Mouse (Mus musculus): Measurements from ENCODE around the gene Rhoc. TPM values are rescaled to one million over a fixed set of nuclear protein-coding genes. Genes with fewer than 3 reads are reported as not detected.
A peak's percentile ranks its signal among the peaks of the same experiment; 100 is the strongest.

Gene Rhoc
- polyA plus RNA-seq, 1 experiment from 2014 or later = 316 TPM

GRCm38 (mm10) chr3:104817481-104817990 is 29.4 kb downstream of the Rhoc start:
- ATAC-seq = peak; percentile 36
- H3K36me3 ChIP-seq (ENCODE audit: control insufficient read depth, insufficient read depth) = 0 out of 2 replicates have a peak, but pooled peaks cover 10% of the 10 kb centered on the region
- peak; percentile 35; the same call in 1 of the 2 replicates for TF ChIP-seq CTCF (IDR thresholded peaks at IDR 0.05; ENCODE audit: low read depth)
- H3K4me3 ChIP-seq (ENCODE audit: low read depth, low read length) = peak overlapping the region; percentile 80
- 0 out of 2 replicates have a peak, but pooled peaks cover 13% of the 10 kb centered on the region for H3K4me1 ChIP-seq (replicated peaks; ENCODE audit: control insufficient read depth, insufficient read depth, low read length)
- no peaks in the 10 kb centered on the region for H3K9me3 ChIP-seq (ENCODE audit: control insufficient read depth)
- under 1% methylated on average over 46 of the region's 46 CpGs for WGBS
- peak overlapping the region; percentile 74 for H3K4me2 ChIP-seq (replicated peaks; ENCODE audit: low read depth)
- H3K9ac ChIP-seq (ENCODE audit: low read depth, low read length) = peak overlapping the region; percentile 91
- peak overlapping the region; percentile 96 for H3K27ac ChIP-seq (ENCODE audit: low read depth, low read length)
- no peaks in the 10 kb centered on the region for H3K27me3 ChIP-seq (replicated peaks; ENCODE audit: control insufficient read depth, insufficient read depth, low read length)

GRCm38 (mm10) chr3:104817991-104818748 is 30.0 kb downstream of the Rhoc start, which contains the start of gene Mov10:
Mov10 (minus strand) TSS chr3:104818563.
- H3K27me3 ChIP-seq (replicated peaks; ENCODE audit: control insufficient read depth, insufficient read depth, low read length) = no peaks in the 10 kb centered on the region
- H3K36me3 ChIP-seq (ENCODE audit: control insufficient read depth, insufficient read depth) = 0 out of 2 replicates have a peak, but pooled peaks cover 9% of the 10 kb centered on the region
- under 1% methylated on average over 39 of the region's 40 CpGs for WGBS
- H3K9me3 ChIP-seq (ENCODE audit: control insufficient read depth) = no peaks in the 10 kb centered on the region
- TF ChIP-seq CTCF (IDR thresholded peaks at IDR 0.05; ENCODE audit: low read depth) = no peak; the same call in 1 of the 2 replicates
- H3K9ac ChIP-seq (ENCODE audit: low read depth, low read length) = peak within 1 kb of the TSS; percentile 91
- H3K4me3 ChIP-seq (ENCODE audit: low read depth, low read length) = peak within 1 kb of the TSS; percentile 80
- 0 out of 2 replicates have a peak, but pooled peaks cover 13% of the 10 kb centered on the region for H3K4me1 ChIP-seq (replicated peaks; ENCODE audit: control insufficient read depth, insufficient read depth, low read length)
- ATAC-seq = peak; percentile 88
- H3K4me2 ChIP-seq (replicated peaks; ENCODE audit: low read depth) = peak within 1 kb of the TSS; percentile 74
- peak within 1 kb of the TSS; percentile 96 for H3K27ac ChIP-seq (ENCODE audit: low read depth, low read length)

- Histone ChIP-seq H3K4me1 (replicated peaks; ENCODE audit: control insufficient read depth, insufficient read depth, low read length) (0 out of 2 replicates have a peak, but pooled peaks cover 13% of the 10 kb centered on the region), H3K4me2 (replicated peaks; ENCODE audit: low read depth) (peak overlapping the region; percentile 74), H3K36me3 (ENCODE audit: control insufficient read depth, insufficient read depth) (0 out of 2 replicates have a peak, but pooled peaks cover 9% of the 10 kb centered on the region), H3K4me3 (ENCODE audit: low read depth, low read length) (peak overlapping the region; percentile 80), H3K27me3 (replicated peaks; ENCODE audit: control insufficient read depth, insufficient read depth, low read length) (no peaks in the 10 kb centered on the region), H3K27ac (ENCODE audit: low read depth, low read length) (peak overlapping the region; percentile 96), H3K9ac (ENCODE audit: low read depth, low read length) (peak overlapping the region; percentile 91), H3K9me3 (ENCODE audit: control insufficient read depth) (no peaks in the 10 kb centered on the region)
- peak; percentile 29 for ATAC-seq
- 2% methylated on average over 3 of the region's 3 CpGs for WGBS
- no peak for TF ChIP-seq CTCF (IDR thresholded peaks at IDR 0.05; ENCODE audit: low read depth)
Observed at GRCm38 (mm10) chr3:104818749-104819134, 30.6 kb downstream of the Rhoc start.

GRCm38 (mm10) chr3:104820426-104820825 is 32.3 kb downstream of the Rhoc start:
- no peak overlapping the region for H3K4me3 ChIP-seq (ENCODE audit: low read depth, low read length)
- 49% methylated on average over 1 of the region's 1 CpGs for WGBS
- H3K9ac ChIP-seq (ENCODE audit: low read depth, low read length) = no peak overlapping the region
- H3K36me3 ChIP-seq (ENCODE audit: control insufficient read depth, insufficient read depth) = 0 out of 2 replicates have a peak, but pooled peaks cover 11% of the 10 kb centered on the region
- no peaks in the 10 kb centered on the region for H3K9me3 ChIP-seq (ENCODE audit: control insufficient read depth)
- H3K27me3 ChIP-seq (replicated peaks; ENCODE audit: control insufficient read depth, insufficient read depth, low read length) = no peaks in the 10 kb centered on the region
- no peak overlapping the region for H3K4me2 ChIP-seq (replicated peaks; ENCODE audit: low read depth)
- TF ChIP-seq CTCF (IDR thresholded peaks at IDR 0.05; ENCODE audit: low read depth) = no peak
- H3K4me1 ChIP-seq (replicated peaks; ENCODE audit: control insufficient read depth, insufficient read depth, low read length) = 0 out of 2 replicates have a peak, but pooled peaks cover 13% of the 10 kb centered on the region
- no peak for ATAC-seq
- H3K27ac ChIP-seq (ENCODE audit: low read depth, low read length) = no peak overlapping the region

GRCm38 (mm10) chr3:104822413-104822812 is 34.2 kb downstream of the Rhoc start:
- no peaks in the 10 kb centered on the region for H3K27me3 ChIP-seq (replicated peaks; ENCODE audit: control insufficient read depth, insufficient read depth, low read length)
- H3K9ac ChIP-seq (ENCODE audit: low read depth, low read length) = no peak overlapping the region
- no peak overlapping the region for H3K4me3 ChIP-seq (ENCODE audit: low read depth, low read length)
- no peak overlapping the region for H3K4me2 ChIP-seq (replicated peaks; ENCODE audit: low read depth)
- 0 out of 2 replicates have a peak, but pooled peaks have one; percentile 6 for TF ChIP-seq CTCF (IDR thresholded peaks at IDR 0.05; ENCODE audit: low read depth)
- H3K27ac ChIP-seq (ENCODE audit: low read depth, low read length) = peak overlapping the region; percentile 35; the same call in 1 of the 2 replicates
- H3K4me1 ChIP-seq (replicated peaks; ENCODE audit: control insufficient read depth, insufficient read depth, low read length) = 0 out of 2 replicates have a peak, but pooled peaks cover 7% of the 10 kb centered on the region
- no peaks in the 10 kb centered on the region for H3K9me3 ChIP-seq (ENCODE audit: control insufficient read depth)
- ATAC-seq = no peak
- peaks cover 31% of the 10 kb centered on the region for H3K36me3 ChIP-seq (ENCODE audit: control insufficient read depth, insufficient read depth)
- 66% methylated on average over 3 of the region's 3 CpGs for WGBS

GRCm38 (mm10) chr3:104835797-104836196 is 47.6 kb downstream of the Rhoc start:
- Histone ChIP-seq H3K27ac (ENCODE audit: low read depth, low read length) (no peak overlapping the region), H3K9ac (ENCODE audit: low read depth, low read length) (no peak overlapping the region), H3K36me3 (ENCODE audit: control insufficient read depth, insufficient read depth) (peaks cover 59% of the 10 kb centered on the region), H3K27me3 (replicated peaks; ENCODE audit: control insufficient read depth, insufficient read depth, low read length) (no peaks in the 10 kb centered on the region), H3K4me3 (ENCODE audit: low read depth, low read length) (no peak overlapping the region), H3K4me1 (replicated peaks; ENCODE audit: control insufficient read depth, insufficient read depth, low read length) (no peaks in the 10 kb centered on the region), H3K4me2 (replicated peaks; ENCODE audit: low read depth) (no peak overlapping the region), H3K9me3 (ENCODE audit: control insufficient read depth) (no peaks in the 10 kb centered on the region)
- WGBS = 84% methylated on average over 3 of the region's 3 CpGs
- no peak for TF ChIP-seq CTCF (IDR thresholded peaks at IDR 0.05; ENCODE audit: low read depth)
- no peak for ATAC-seq
